Mouse (Mus musculus) ES-E14 (cell line): Measurements from ENCODE around the gene 1700011L22Rik.

Experiments
- CHD2 ChIP-seq: IDR thresholded peaks from 2 replicates; pipeline ENCODE4 v1.6.1; 2014; ENCODE audit warnings: mild to moderate bottlenecking, low read depth, low read length, inconsistent platforms
- HCFC1 ChIP-seq: IDR thresholded peaks from 2 replicates; pipeline ENCODE4 v1.6.1; 2012; ENCODE audit warnings: low read length, inconsistent platforms, borderline replicate concordance; ENCODE audit not compliant: insufficient read depth

DNA sequence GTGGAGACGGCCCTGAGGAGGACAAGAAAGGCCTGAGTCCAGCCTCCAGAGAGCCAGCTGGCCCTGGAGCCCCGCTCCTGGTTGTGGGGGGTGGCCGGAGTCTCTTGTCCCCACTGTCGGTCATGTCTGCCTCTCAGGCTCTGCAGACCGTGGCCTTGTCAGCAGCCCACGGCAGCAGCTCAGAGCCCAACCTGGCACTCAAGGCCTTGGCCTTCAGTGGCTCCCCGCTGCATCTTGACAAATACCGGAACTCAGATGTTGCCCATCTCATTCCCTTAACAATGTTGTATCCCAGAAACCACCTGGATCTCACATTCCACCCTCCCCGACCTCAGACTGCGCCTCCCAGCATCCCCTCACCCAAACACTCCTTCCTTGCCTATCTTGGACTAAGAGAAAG lies 58.3 kb downstream of the 1700011L22Rik start:
- TF ChIP-seq CHD2 = no peak
- TF ChIP-seq HCFC1 = no peak
